Mouse (Mus musculus) testis, postnatal 14 days (tissue): Measurements from ENCODE around the gene Tbx6.
"Not testable (repeated sequence)": the region's sequence is repeated elsewhere in the genome, so short reads cannot be mapped to it uniquely, and the experiment has no call there.

Experiments used
- DNase-seq: peaks from one replicate; pipeline ENCODE4 v3.0.0; 2021; ENCODE audit warnings: low spot score

The Tbx6 gene

DNA sequence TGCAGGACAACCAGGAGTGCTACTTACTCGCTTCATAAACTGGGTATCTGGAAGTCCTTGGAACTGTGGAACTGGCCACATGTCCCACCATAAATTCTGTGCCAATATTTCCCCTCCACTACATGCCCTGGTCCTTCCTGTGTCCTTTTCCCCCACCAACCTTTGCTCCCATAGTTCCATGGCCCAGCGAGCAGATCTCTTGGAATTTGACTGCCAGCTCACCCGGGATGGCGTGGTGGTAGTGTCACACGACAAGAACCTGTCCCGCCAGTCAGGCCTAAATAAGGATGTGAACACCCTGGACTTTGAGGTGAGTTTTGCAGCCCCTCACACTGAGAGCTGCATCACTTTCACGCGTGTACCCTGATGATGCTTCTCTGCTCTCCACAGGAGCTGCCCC is 14.3 kb upstream of the Tbx6 start:
- no peak for DNase-seq

DNA sequence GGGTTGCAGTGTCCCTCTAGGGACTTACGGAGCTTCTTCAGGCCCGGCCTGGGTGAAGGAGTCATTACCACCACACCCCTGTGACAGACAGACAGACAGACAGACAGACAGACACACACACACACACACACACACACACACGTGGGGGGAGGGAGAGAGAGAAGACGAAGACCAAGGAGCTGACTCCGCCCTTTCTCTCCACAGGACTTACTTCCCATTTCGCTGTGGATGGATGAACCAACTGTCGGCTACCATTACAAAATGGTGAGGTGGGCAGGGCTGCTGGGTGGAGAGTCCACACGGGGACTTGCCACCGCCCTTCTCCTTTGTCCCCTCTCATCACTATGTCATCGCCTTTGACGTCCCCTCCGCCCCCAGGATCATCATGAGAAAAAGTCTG is 10.5 kb upstream of the Tbx6 start:
- no peak for DNase-seq

DNA sequence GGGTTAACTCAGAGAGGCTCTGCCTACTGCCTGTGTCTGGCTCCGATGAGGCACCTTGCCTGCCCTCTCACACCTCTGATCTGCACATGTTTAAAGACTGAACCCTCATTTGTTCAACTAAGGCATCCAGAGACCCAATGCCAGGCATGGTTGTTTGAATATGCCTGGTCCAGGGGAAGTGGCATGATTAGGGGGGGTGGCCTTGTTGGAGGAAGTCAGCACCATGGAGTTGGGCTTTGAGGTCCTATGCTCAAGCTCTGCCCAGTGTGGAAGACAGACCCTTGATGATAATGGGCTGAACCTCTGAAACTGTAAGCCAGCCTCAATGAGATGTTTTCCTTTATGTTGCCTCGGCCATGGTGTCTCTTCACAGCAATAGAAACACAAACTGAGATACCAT is 7.9 kb upstream of the Tbx6 start:
- DNase-seq, result no peak

DNA sequence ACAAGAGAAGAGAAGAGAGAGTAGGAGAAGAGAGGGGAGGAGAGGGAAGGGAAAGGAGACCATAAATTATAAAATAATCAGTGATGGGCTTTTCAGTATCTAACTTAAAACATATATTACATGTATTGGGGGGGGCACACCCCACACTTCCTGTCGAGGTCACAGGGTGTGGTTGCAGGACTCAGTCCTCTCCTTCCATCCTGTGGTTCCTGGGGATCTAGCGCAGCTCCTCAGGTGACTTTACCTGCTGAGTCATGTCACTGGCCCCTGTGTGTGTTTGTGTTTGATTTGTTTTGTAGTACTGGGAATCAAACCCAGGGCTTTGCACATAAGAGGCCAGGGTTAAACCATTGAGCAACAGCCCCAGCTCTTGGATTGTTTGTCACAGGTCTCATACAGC is 6.8 kb upstream of the Tbx6 start:
- no peak for DNase-seq

- DNase-seq, result no peak
Measured at GRCm38 (mm10) chr7:126775185-126775977, 5.9 kb upstream of the Tbx6 start.

GRCm38 (mm10) chr7:126775978-126776234 is 5.4 kb upstream of the Tbx6 start:
- DNase-seq, result no peak

GRCm38 (mm10) chr7:126776598-126777057 is 4.7 kb upstream of the Tbx6 start, which contains the start of gene Ypel3:
Ypel3 (plus strand) TSS chr7:126776955.
- peak; percentile 94 for DNase-seq

GRCm38 (mm10) chr7:126777476-126777875 is 3.8 kb upstream of the Tbx6 start:
- no peak for DNase-seq

DNA sequence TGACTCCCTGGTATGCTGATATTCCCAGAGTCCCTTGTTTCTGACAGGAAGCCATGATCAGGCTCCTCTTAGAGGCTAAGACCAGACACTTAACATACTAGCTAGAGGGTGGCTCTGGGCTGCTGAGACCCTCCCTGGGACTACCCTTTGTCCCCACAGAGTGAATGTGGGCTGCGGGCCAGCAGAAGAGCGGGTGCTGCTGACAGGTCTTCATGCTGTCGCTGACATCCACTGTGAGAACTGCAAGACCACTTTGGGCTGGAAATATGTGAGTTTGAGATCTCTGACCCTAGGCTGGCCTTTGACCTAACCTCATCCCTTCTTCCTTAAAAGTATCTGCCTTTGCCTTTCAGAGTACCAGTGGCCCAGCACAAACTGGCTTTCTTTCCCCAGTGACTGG is 3.1 kb upstream of the Tbx6 start:
- DNase-seq, result no peak

DNA sequence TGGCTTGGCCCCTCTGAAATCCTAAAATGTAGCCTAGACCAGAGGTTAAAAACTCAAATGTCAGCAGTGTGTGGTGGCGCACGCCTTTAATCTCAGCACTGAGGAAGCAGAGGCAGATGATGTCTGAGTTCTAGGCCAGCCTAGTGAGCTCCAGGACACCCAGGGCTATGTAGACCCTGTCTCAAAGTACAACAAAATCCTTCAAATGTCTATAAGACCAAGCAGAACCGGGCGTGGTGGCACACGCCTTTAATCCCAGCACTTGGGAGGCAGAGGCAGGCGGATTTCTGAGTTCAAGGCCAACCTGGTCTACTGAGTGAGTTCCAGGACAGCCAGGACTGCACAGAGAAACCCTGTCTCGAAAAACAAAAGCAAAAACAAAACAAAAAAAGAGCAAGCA is 2.2 kb upstream of the Tbx6 start:
- not testable (repeated sequence) for DNase-seq

GRCm38 (mm10) chr7:126779983-126780970 is 1.0 kb upstream of the Tbx6 start:
- DNase-seq, result peak; percentile 84

DNA sequence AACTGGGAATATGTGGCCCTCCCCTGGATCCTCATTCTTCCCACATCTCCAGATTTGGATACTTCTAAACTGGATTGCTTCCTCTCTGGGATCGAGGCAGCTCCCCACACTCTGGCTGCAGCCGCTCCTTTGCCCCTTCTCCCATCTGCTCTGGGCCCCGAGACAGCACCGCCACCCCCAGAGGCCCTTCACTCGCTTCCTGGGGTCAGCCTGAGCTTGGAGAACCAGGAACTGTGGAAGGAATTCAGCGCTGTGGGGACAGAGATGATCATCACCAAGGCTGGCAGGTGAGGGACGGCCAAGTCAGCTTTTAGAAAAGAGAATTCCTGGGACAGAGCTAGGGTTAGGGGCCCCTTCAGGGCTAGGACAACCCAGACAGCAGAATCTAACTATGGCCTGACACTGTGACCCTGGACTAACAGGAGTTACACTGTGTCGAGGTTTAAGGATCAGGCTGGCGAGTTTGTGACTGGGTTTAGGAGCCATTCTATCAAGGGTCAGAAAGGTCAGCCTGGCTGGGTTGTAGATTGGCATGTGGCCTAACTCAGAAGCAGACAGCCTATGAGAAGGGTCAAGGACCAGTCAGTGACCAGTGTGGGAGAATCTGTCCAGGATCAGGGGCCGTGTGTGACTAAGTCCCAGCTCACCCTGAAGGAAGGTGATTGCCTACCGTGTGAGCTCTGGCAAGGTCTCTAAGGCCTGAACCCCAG is 533 bp downstream of the Tbx6 start:
- DNase-seq, result no peak

DNA sequence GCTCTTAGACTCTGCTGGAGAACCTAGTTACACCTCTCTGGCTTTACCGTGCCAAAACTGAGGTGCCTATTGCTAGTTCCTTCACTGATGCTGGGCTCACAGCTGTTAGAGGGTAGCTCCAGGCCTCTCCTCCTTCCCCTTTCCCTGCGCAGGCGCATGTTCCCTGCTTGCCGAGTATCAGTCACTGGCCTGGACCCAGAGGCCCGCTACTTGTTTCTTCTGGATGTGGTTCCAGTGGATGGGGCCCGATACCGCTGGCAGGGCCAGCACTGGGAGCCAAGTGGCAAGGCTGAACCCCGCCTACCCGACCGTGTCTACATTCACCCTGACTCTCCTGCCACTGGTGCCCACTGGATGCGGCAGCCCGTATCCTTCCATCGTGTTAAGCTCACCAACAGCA is 1.4 kb downstream of the Tbx6 start:
- DNase-seq, result no peak

DNA sequence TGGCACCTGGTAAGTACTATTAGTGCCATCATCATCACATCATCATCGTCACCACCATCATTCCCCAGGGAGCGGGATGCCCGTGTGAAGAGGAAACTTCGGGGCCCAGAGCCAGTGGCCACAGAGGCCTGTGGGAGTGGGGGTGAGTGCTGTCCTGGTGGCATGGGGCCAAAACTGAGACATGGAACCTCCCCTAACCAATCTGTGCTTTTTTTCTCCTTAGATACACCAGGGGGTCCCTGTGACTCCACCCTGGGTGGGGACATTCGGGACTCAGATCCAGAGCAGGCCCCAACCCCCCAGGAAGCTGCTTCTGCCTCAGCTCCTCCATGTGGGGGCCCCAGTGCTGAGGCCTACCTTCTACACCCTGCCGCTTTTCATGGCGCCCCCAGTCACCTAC is 3.2 kb downstream of the Tbx6 start:
- no peak for DNase-seq

- no peak for DNase-seq
Measured at GRCm38 (mm10) chr7:126785056-126785455, 3.8 kb downstream of the Tbx6 start.

- no peak for DNase-seq
Measured at GRCm38 (mm10) chr7:126786142-126786541, 4.9 kb downstream of the Tbx6 start.

DNA sequence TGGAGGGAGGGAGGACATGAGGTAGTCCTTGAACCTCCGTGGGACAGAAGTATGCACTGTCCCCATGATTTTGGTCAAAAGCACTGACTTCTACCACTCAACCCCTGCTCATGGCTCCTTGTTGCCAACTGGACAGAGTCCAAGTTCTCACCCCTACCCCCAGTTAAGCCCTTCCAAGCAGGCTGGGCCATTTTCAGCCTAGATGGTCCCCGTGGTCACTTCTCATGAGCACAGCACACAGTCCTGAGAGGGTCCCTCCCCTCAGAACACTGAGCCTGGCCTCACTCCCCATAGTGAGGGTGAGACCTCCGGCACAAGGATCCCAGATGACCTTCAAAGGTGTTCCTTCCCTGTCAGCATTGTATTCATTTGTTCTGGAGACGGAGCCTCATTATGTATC is 7.9 kb downstream of the Tbx6 start:
- DNase-seq, result no peak

DNA sequence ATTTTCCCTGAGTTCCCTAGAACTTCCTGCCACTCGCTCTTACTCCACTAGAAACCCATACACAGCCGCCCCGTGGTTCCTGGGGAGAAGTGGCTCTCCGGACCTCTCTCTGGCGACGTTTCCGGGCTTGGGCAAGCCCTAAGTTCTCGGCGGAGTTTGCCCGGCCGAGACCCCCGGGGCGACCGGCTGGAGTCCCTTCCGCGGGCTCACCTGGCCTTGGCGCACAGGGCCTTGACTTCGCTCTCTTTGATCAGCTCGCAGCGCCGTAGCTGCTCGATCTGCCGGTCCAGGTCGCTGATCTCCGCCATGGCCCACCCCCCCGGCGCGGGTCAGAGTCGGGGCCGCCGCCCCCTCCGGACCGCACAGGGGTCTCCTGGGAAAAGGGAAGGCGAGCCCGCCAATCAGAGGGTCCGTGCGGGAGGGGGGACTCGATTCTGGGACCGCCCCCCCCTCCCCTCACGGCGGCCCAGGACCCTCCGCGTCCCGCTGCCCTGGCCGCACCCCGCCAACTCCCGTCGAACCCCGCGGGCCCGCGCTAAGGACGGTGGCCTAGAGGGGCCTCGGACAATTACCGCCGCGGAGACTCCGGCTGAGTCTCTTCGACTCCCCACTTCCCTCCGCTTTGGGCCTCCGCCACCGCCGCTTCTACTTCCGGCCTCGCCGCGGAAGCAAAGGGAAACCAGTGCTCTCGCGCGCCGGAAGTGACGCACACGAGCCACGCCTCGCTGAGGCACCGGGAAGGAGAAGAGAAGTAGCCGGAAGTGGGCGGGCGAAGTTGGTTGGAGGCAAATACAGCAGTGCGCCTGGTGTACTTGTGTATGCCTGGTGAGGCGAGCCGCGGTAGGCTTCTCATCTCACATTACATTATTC is 10.8 kb downstream of the Tbx6 start, which contains the start of gene Ppp4c:
Ppp4c (minus strand) TSS at position 646 of the 870 bp plus-strand sequence.
- DNase-seq, result peak; percentile 96

DNA sequence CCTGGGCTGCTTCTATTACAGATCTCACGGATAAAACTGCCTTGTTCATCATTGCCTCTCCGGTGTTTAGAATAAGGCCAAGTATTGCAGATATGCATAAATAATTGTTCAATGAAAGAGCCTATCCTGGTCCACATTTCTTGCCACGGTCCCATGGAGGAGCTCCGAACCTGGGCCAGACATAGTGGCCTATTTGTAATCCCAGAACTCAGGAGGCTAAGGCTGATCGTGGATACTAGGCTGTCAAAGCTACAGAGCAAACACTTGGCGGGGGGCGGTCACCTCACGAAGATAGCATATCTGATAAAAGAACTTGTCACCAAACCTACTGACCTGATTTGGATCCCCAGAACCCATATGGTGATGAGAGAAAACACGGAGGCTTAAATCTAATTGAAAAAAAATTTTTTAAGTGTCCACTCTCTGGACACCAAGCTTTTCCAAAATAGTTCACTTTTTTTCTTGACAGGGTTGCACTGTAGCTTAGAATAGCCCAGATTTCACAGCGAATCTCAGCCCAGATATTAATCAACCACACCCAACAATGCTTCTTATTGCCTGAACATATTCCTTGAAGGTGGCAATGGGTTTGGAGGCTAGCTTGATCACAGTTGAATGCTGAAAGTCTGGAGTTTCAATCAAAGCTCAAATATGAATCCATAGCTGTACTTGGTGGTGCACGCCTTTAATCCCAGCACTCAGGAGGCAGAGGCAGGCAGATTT is 11.6 kb downstream of the Tbx6 start:
- no peak for DNase-seq

DNA sequence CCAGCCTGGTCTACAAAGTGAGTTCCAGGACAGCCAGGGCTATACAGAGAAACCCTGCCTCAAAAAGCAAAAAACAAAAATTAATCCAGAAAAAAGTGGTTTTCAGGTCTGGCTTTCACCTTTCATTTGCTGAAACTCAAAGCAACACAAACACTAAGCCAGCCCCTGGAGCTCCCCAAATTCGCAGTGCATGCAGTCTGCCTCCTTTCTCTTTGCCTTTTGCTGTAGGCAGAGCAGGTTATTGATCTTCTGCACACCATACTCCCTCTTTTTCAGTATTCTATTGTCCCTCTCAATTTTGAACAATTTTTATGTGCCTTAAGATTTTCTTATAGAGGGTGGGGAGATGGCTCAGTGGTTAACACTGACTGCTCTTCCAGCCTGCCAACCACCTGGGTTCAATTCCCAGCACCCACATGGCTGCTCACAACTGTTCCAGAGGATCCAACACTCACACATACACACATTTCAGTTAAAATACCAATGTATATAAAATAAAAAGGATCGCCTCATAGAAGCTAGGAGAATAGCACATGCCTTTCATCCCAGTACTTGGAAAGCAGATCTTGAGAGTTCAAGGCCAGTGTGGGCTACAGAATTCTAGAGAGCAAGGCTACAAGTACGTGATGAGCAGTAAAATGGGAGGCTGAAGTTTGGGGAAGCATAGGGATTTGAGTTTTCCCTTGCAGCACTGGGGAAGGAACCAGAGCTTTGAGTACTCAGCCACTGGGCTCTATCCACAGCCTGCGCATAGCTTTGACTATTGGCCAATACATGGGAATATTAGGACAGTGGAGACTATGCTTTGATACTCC is 12.4 kb downstream of the Tbx6 start:
- DNase-seq, result no peak
